Mouse (Mus musculus): ENCODE results near the gene Itih5.

Itih5 gene

GRCm38 (mm10) chr2:10153201-10154075 is at the start of gene Itih5:
Itih5 (plus strand) TSS chr2:10153571.
- no peak for DNase-seq

GRCm38 (mm10) chr2:10108535-10109189 is 44.7 kb upstream of the Itih5 start:
- DNase-seq, result no peak

- DNase-seq, result no peak
Observed at GRCm38 (mm10) chr2:10118751-10119150, 34.6 kb upstream of the Itih5 start.

- DNase-seq, result no peak
Observed at GRCm38 (mm10) chr2:10119276-10119675, 34.1 kb upstream of the Itih5 start.

GRCm38 (mm10) chr2:10121826-10122225 is 31.5 kb upstream of the Itih5 start:
- DNase-seq, result no peak

- DNase-seq, result no peak
Observed at GRCm38 (mm10) chr2:10126122-10126521, 27.2 kb upstream of the Itih5 start.

DNA sequence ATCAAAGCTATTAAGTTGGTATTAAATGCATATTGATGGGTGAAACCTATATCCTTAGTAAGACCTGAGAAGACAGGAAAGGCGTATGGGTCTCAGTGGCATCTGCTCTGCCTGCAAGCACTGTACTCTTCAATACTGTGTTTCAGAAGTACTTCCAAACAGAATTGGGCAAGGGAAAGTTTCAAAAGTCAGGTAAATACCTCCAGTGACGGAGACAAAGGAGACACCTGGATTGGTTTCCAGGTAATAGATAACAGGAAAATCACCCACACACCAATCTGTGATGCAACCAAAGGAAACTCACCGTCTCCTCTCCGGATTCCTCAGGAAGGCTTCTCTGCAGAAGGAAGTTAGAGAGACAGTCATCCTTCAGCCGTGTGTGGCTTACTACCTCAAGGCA is 25.9 kb upstream of the Itih5 start:
- no peak for DNase-seq

DNA sequence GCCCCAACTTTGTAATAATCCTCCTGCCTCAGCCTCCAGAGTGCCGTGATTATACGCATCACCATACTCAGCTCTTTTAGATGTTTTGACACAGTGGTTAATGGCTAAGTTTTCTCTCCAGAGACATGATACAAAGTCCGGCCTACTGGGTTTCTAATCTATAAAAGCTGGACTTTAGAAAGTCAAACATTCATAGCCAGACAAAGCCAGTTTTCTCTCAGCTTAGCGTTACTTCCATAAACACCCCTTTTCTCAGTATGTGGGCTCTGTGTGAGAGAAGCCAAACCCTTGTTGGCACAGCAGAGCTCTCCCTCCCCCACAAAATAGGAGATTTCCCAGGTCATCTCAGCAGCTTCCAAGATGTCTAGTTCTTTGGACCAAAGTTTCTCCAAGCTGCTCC is 24.8 kb upstream of the Itih5 start:
- no peak for DNase-seq

DNA sequence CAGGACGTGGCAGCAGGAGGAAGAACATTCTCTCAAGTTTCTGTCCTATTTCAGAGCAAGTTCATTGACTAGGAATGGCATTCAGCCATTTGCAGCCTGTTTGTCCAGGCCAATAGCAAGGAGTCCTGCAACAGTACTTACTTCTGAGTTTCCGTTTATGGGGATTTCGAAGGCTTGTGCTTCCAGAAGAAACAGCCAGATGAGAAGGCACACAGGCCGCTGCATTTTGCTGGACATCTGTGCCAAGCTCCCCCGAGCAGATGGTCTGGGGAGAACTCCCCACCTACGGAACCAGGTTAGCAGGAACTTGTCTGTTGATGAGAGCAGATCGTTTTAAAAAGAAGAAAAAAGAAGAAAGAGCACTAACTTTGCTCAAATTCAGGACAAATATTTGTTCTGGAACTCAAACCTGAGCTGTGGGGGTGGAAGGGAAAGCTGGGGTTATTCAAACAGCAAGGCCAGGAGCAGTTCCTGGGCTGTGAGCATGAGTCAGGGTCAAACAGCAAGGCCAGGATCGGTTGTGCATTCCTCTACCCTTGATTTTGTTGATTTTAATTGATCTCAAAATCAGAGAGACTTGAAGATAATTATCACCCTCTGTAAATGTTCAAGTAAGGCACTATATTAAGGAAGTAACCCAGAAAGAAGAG is 22.9 kb upstream of the Itih5 start:
- no peak for DNase-seq

DNA sequence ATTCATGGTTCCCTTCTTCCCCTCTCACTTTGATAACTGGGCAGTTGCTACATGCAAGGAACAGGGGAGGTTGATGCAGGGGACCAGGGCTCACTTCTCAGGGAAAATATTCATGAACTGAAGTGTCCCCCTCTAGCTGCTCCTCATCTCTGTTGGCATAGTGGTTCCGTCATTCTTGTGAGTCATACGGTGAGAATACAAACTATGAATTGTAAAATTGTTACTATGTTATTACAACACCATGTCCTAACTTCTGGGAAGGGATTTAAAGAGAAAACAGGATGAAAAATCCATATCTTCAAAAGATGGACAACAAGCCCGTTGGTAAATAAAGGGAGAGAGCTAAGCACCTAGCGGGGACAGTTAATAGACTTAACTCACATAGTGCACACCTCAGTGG is 22.1 kb upstream of the Itih5 start, which contains the start of gene Itih2:
Itih2 (minus strand) TSS at position 101 of the 400 bp plus-strand sequence.
- DNase-seq, result no peak

GRCm38 (mm10) chr2:10132128-10132527 is 21.2 kb upstream of the Itih5 start:
- DNase-seq, result no peak

GRCm38 (mm10) chr2:10133941-10134340 is 19.4 kb upstream of the Itih5 start:
- no peak for DNase-seq

- no peak for DNase-seq
Observed at GRCm38 (mm10) chr2:10137320-10137719, 16.1 kb upstream of the Itih5 start.

GRCm38 (mm10) chr2:10140456-10140855 is 12.9 kb upstream of the Itih5 start:
- no peak for DNase-seq

- peak; percentile 24 to 32 for DNase-seq
Observed at GRCm38 (mm10) chr2:10142472-10143454, 10.6 kb upstream of the Itih5 start.

DNA sequence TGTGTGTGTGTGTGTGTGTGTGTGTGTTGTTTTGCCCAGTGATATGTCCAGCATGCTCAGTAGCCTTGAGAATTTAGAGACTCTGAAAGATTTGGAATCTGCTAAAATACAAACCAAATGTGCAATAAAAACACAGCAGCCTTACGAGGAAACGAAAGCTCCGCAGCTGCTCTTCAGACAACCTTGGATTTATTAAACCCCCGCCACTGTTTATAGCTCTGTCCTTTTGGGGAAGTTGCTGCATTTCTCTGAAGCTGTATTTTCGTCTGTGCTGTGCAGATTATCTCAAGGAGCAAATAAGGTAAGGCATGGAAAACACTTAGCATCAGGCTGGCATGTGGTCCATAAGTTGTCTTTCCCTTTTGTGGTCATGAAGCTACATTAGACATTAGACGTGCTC is 7.9 kb upstream of the Itih5 start:
- no peak for DNase-seq

GRCm38 (mm10) chr2:10147176-10147575 is 6.2 kb upstream of the Itih5 start:
- no peak for DNase-seq

DNA sequence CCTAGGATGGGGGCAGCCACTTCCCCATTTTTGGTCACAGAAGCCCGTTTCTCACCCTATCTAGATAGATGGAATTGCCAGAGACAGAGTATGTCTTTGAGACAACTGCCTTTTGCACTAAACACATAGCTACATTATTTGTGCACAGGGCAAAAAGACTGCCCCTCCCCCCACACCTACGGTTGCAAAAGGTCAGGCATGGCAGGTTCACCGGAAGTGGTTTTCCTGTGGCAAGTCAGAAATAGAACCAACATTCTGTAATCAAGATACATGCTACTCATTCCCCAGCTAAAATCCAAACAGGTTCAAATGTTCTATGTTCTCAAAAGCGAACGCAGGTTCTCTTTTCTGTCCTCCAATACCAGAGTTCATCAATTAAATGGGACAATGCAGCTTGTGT is 781 bp upstream of the Itih5 start:
- no peak for DNase-seq

DNA sequence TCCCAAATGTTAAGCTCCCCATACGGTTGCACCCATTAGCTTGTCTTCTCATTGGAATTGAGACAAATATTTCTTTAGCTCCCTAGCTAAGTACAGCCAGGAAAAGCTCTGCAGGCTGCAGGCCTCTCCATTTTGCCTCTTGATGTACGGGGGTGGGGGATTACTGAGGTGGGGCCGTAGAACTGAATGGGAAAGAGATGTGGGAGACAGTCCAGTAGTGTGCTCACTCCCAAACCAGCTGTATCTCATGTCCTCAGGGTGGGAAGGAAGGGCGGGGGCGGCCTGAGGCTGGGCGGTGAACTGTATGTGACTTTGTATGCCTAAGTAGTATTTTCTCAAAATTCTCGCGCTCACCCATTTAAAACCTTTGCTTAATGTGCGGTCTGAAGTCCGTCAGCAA is 3.8 kb downstream of the Itih5 start:
- DNase-seq, result no peak

- no peak for DNase-seq
Observed at GRCm38 (mm10) chr2:10162011-10162410, 8.6 kb downstream of the Itih5 start.

GRCm38 (mm10) chr2:10166635-10167034 is 13.3 kb downstream of the Itih5 start:
- no peak for DNase-seq

- DNase-seq, result no peak
Observed at GRCm38 (mm10) chr2:10167283-10167682, 13.9 kb downstream of the Itih5 start.

Data from cerebellum, postnatal 36 days (tissue).